Mouse (Mus musculus) small intestine, adult 2 months (tissue): Measurements from ENCODE around the gene 4430402I18Rik.

Experiments
- CTCF ChIP-seq: fragments of 200-500 bp; IDR thresholded peaks from 2 replicates; pipeline ENCODE4 v1.5.1; 2012; ENCODE audit warnings: low read depth, mild to moderate bottlenecking, control low read depth, inconsistent platforms, low read length, moderate library complexity, mixed read lengths; ENCODE audit not compliant: insufficient replicate concordance, insufficient read length; ENCODE audit errors: extremely low read depth
- POLR2A ChIP-seq: fragments of 200-500 bp; IDR thresholded peaks from 2 replicates; pipeline ENCODE4 v1.6.1; 2012; ENCODE audit warnings: low read depth, mild to moderate bottlenecking, control low read depth, inconsistent platforms, low read length, moderate library complexity

DNA sequence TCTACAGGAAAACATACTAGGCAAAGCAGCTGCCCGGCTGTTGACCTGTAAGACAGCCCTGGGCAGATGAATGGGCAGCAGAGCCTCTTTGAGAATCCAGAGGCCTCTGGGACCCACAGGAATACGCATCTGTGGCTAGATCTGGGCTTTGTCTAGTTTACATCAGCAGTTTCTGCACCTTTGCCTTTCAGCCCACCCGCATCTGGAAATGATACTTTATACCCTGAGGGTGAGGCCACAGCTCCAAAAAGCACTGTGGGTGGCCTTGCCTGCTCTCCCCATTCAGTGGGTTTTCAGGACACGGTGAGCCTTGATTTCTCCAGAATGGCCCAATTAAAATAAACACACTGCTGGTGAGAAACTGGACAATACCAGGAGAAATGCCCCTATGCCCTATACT lies 59.4 kb downstream of the 4430402I18Rik start:
- TF ChIP-seq POLR2A = no peak
- no peak for TF ChIP-seq CTCF
